In genomic region chr2:135838651-135839286, GRCm38 (mm10) we compare ENCODE assay signal across 15 mouse cellular contexts.
DNase-seq lines count a peak whose midpoint lies in the region; ATAC-seq lines count a peak whose summit lies in the region.
"Had no signal": no experiment of that assay in that cellular context is flagged by ENCODE, and none has a peak within 500 bp of the region (broad histone marks: within the 10 kb centered on the region; RNA-seq: fewer than 3 reads in every experiment).

No protein-coding gene starts in this region.

- no peaks in the 10 kb centered on the region for H3K4me1 ChIP-seq in midbrain, embryonic 11.5 days (ENCODE audit: control insufficient read depth, insufficient read depth, low read length)
- 0 out of 2 replicates have a peak, but pooled peaks cover 4% of the 10 kb centered on the region for H3K4me1 ChIP-seq in midbrain, embryonic 13.5 days (replicated peaks)
- H3K4me1 ChIP-seq: midbrain, embryonic 15.5 days; neural tube, embryonic 12.5 days had no signal

- H3K27ac ChIP-seq in midbrain, embryonic 11.5 days (ENCODE audit: low read depth, low read length), result no peak overlapping the region
- no peak overlapping the region for H3K27ac ChIP-seq in midbrain, embryonic 13.5 days
- H3K27ac ChIP-seq: midbrain, embryonic 15.5 days; neural tube, embryonic 12.5 days had no signal

- DNase-seq in frontal cortex, postnatal 10 days (ENCODE audit: low spot score in 2 of 2), result no peak
- DNase-seq in midbrain, embryonic 11.5 days (ENCODE audit: low spot score, missing footprints), result peak; percentile 21
- DNase-seq in cerebellum, postnatal 14 days, result peak; percentile 50 to 83
- DNase-seq in telencephalon, adult 2 months (ENCODE audit: low read depth, low spot score), result peak; percentile 50
- no peak for DNase-seq in embryo, embryonic 9.5 days (ENCODE audit: extremely low spot score)
- DNase-seq in lung, postnatal 10 days, result no peak
- DNase-seq: adrenal gland, postnatal 10 days; B cell, adult 2 months; gastrocnemius, postnatal 10 days; thymus, adult 2 months had no signal

- H3K36me3 ChIP-seq in midbrain, embryonic 11.5 days (ENCODE audit: control insufficient read depth, insufficient read depth, low read length), result no peaks in the 10 kb centered on the region
- no peaks in the 10 kb centered on the region for H3K36me3 ChIP-seq in midbrain, embryonic 13.5 days
- H3K36me3 ChIP-seq: midbrain, embryonic 15.5 days; neural tube, embryonic 12.5 days had no signal

- H3K9me3 ChIP-seq in midbrain, embryonic 11.5 days (ENCODE audit: control insufficient read depth, low read length), result no peaks in the 10 kb centered on the region
- no peaks in the 10 kb centered on the region for H3K9me3 ChIP-seq in midbrain, embryonic 13.5 days
- H3K9me3 ChIP-seq: midbrain, embryonic 15.5 days; neural tube, embryonic 12.5 days had no signal

- H3K27me3 ChIP-seq in midbrain, embryonic 11.5 days (ENCODE audit: control insufficient read depth, insufficient read depth, low read length), result no peaks in the 10 kb centered on the region
- H3K27me3 ChIP-seq in midbrain, embryonic 13.5 days, result no peaks in the 10 kb centered on the region
- H3K27me3 ChIP-seq: midbrain, embryonic 15.5 days; neural tube, embryonic 12.5 days had no signal

- WGBS in midbrain, embryonic 11.5 days, result 88% methylated on average over 8 of the region's 8 CpGs
- WGBS in midbrain, embryonic 13.5 days, result 82% methylated on average over 8 of the region's 8 CpGs

- H3K9ac ChIP-seq in midbrain, embryonic 11.5 days (ENCODE audit: low read length), result no peak overlapping the region
- no peak overlapping the region for H3K9ac ChIP-seq in midbrain, embryonic 13.5 days (replicated peaks)
- H3K9ac ChIP-seq: midbrain, embryonic 15.5 days; neural tube, embryonic 12.5 days had no signal

- H3K4me2 ChIP-seq in midbrain, embryonic 11.5 days, result no peak overlapping the region
- no peak overlapping the region for H3K4me2 ChIP-seq in midbrain, embryonic 13.5 days (replicated peaks)
- H3K4me2 ChIP-seq: liver, embryonic 11.5 days; midbrain, embryonic 15.5 days; neural tube, embryonic 12.5 days had no signal

- no peak overlapping the region for H3K4me3 ChIP-seq in midbrain, embryonic 11.5 days (ENCODE audit: low read depth, low read length)
- H3K4me3 ChIP-seq in midbrain, embryonic 13.5 days (replicated peaks), result no peak overlapping the region
- H3K4me3 ChIP-seq: midbrain, embryonic 15.5 days; neural tube, embryonic 12.5 days had no signal

- ATAC-seq in frontal cortex, adult (ENCODE audit: low TSS enrichment), result peak; percentile 62; the same call in 1 of the 2 replicates
- ATAC-seq in midbrain, embryonic 11.5 days (ENCODE audit: low FRiP score), result no peak
- no peak for ATAC-seq in midbrain, embryonic 13.5 days
- ATAC-seq: midbrain, embryonic 15.5 days had no signal

Comparison
In these comparisons a context has a peak if more than half of its experiments do, and no peak if none do; other contexts are left out.
1. DNase-seq: peak in midbrain, embryonic 11.5 days (single experiment), cerebellum, postnatal 14 days (2 of 2) and telencephalon, adult 2 months (single experiment); none in frontal cortex, postnatal 10 days (0 of 2), embryo, embryonic 9.5 days (single experiment) and lung, postnatal 10 days (single experiment).